ENCODE assay signal across 8 mouse cellular contexts in the genomic region with DNA sequence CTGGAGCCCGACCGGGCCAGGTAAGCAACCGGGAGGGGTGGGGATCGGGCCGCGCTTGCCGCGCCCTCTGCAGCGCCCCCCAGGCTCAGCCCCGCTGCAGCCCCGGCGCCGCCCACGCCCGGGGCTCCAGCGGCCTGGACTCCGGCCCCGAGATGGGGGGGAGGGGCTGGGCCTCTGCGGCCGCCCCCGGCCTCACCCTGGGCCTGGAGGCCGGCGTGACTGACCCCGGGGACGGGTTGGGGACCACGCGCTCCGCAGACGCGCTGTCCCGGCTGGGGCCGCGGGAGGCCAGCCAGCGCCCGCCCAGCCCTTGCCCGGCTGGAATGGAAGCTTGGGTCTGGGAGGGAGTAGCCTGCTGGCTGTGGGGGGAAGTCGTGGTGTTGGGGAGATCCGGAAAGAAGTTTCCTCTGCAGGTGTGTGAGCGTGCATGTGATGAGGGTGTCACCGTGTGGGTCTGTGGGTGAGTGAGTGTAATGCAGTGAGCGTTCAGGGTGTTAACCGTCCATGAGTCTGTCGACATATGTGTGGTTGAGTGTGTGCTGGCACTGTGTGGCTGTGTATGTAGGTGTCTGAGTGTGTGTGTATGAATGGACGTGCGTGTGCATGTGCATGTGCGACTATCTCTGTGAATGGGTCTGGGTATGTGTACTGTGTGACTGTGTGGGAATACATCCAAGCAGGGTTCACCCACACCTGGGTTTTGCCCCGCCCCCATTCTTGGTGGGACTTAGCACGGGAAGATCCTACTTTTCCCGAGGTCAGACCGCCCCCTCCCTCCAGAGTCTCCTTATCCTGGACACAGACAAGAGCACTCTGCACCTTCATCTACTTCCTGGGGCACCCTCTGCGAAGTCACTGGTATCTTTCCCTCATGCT. TPM values are rescaled to one million over a fixed set of nuclear protein-coding genes. Genes with fewer than 3 reads are reported as not detected.
DNase-seq lines count a peak whose midpoint lies in the region; ATAC-seq and TF ChIP-seq lines count a peak whose summit lies in the region.

No protein-coding gene starts in this region.

- no peak for TF ChIP-seq CTCF in stomach, postnatal 0 days (IDR thresholded peaks at IDR 0.05; ENCODE audit: low read depth)

- H3K4me2 ChIP-seq in embryonic facial prominence, embryonic 13.5 days = peak overlapping the region; percentile 100
- peak overlapping the region; percentile 95 for H3K4me2 ChIP-seq in hindbrain, embryonic 14.5 days (replicated peaks)
- peak overlapping the region; percentile 67 for H3K4me2 ChIP-seq in liver, embryonic 15.5 days
- H3K4me2 ChIP-seq in stomach, postnatal 0 days (replicated peaks; ENCODE audit: low read depth) = peak overlapping the region; percentile 99

- peak; percentile 21 for DNase-seq in adrenal gland, postnatal 10 days
- DNase-seq in adrenal gland, adult 8-10 months = no peak
- DNase-seq in right cerebral cortex, postnatal 25 days = peak; percentile 51
- DNase-seq in right cerebral cortex, adult 18-20 months = no peak
- no peak for DNase-seq in hindbrain, embryonic 14.5 days (ENCODE audit: low spot score)
- DNase-seq in stomach, postnatal 0 days (ENCODE audit: low spot score) = no peak

- H3K9me3 ChIP-seq in embryonic facial prominence, embryonic 13.5 days = no peaks in the 10 kb centered on the region
- no peaks in the 10 kb centered on the region for H3K9me3 ChIP-seq in hindbrain, embryonic 14.5 days (ENCODE audit: control insufficient read depth, low read length)
- no peaks in the 10 kb centered on the region for H3K9me3 ChIP-seq in liver, embryonic 15.5 days (replicated peaks)
- no peaks in the 10 kb centered on the region for H3K9me3 ChIP-seq in stomach, postnatal 0 days (ENCODE audit: control insufficient read depth, low read length)

- WGBS in embryonic facial prominence, embryonic 13.5 days = 2% methylated on average over 48 of the region's 51 CpGs
- WGBS in hindbrain, embryonic 14.5 days = 2% methylated on average over 44 of the region's 51 CpGs
- 3% methylated on average over 48 of the region's 51 CpGs for WGBS in liver, embryonic 15.5 days (ENCODE audit: insufficient replicate concordance)
- 3% methylated on average over 44 of the region's 51 CpGs for WGBS in stomach, postnatal 0 days

- ATAC-seq in embryonic facial prominence, embryonic 13.5 days (ENCODE audit: insufficient number of reproducible peaks, insufficient read depth, low FRiP score, low TSS enrichment, low read depth) = no peak
- ATAC-seq in hindbrain, embryonic 14.5 days (ENCODE audit: low FRiP score) = peak; percentile 47
- peak; percentile 68 for ATAC-seq in liver, embryonic 15.5 days (ENCODE audit: insufficient read depth)
- peak; percentile 34 for ATAC-seq in stomach, postnatal 0 days (ENCODE audit: low FRiP score, low TSS enrichment)

- H3K27ac ChIP-seq in embryonic facial prominence, embryonic 13.5 days = no peak overlapping the region
- peak overlapping the region; percentile 82 for H3K27ac ChIP-seq in hindbrain, embryonic 14.5 days
- no peak overlapping the region for H3K27ac ChIP-seq in liver, embryonic 15.5 days (replicated peaks)
- no peak overlapping the region for H3K27ac ChIP-seq in stomach, postnatal 0 days (replicated peaks)

- no peaks in the 10 kb centered on the region for H3K36me3 ChIP-seq in embryonic facial prominence, embryonic 13.5 days
- no peaks in the 10 kb centered on the region for H3K36me3 ChIP-seq in hindbrain, embryonic 14.5 days (replicated peaks; ENCODE audit: control insufficient read depth, insufficient read depth)
- no peaks in the 10 kb centered on the region for H3K36me3 ChIP-seq in liver, embryonic 15.5 days (replicated peaks)
- H3K36me3 ChIP-seq in stomach, postnatal 0 days (ENCODE audit: control insufficient read depth, insufficient read depth, low read length) = no peaks in the 10 kb centered on the region

- H3K9ac ChIP-seq in embryonic facial prominence, embryonic 13.5 days = peak overlapping the region; percentile 67
- H3K9ac ChIP-seq in hindbrain, embryonic 14.5 days = peak overlapping the region; percentile 92
- H3K9ac ChIP-seq in liver, embryonic 15.5 days = peak overlapping the region; percentile 15; the same call in 1 of the 2 replicates
- peak overlapping the region; percentile 53; the same call in 1 of the 2 replicates for H3K9ac ChIP-seq in stomach, postnatal 0 days (ENCODE audit: low read length)

- H3K4me3 ChIP-seq in embryonic facial prominence, embryonic 13.5 days = peak overlapping the region; percentile 67
- H3K4me3 ChIP-seq in hindbrain, embryonic 14.5 days (replicated peaks; ENCODE audit: low read length) = peak overlapping the region; percentile 94
- H3K4me3 ChIP-seq in liver, embryonic 15.5 days (replicated peaks) = peak overlapping the region; percentile 57
- H3K4me3 ChIP-seq in stomach, postnatal 0 days (ENCODE audit: low read depth, low read length) = peak overlapping the region; percentile 66

- H3K27me3 ChIP-seq in embryonic facial prominence, embryonic 13.5 days = peaks cover 75% of the 10 kb centered on the region
- H3K27me3 ChIP-seq in hindbrain, embryonic 14.5 days (ENCODE audit: control insufficient read depth, insufficient read depth, low read length) = no peaks in the 10 kb centered on the region
- peaks cover 85% of the 10 kb centered on the region for H3K27me3 ChIP-seq in liver, embryonic 15.5 days
- H3K27me3 ChIP-seq in stomach, postnatal 0 days (ENCODE audit: control insufficient read depth, insufficient read depth, low read length) = peaks cover 5% of the 10 kb centered on the region; the same call in 1 of the 2 replicates

- peaks cover 18% of the 10 kb centered on the region for H3K4me1 ChIP-seq in embryonic facial prominence, embryonic 13.5 days
- H3K4me1 ChIP-seq in hindbrain, embryonic 14.5 days (replicated peaks; ENCODE audit: control insufficient read depth, insufficient read depth, low read length) = peaks cover 29% of the 10 kb centered on the region
- 0 out of 2 replicates have a peak, but pooled peaks cover 5% of the 10 kb centered on the region for H3K4me1 ChIP-seq in liver, embryonic 15.5 days (replicated peaks)
- 0 out of 2 replicates have a peak, but pooled peaks cover 3% of the 10 kb centered on the region for H3K4me1 ChIP-seq in stomach, postnatal 0 days (replicated peaks; ENCODE audit: control insufficient read depth, insufficient read depth)

- TF ChIP-seq EP300 in stomach, postnatal 0 days (optimal IDR thresholded peaks at IDR 0.05) = no peak

RNA-seq across cellular contexts. Expression of gene Dlgap3, which starts 0.6 kb away (rescaled TPM):
- 1 to 10 TPM; 6.4 to 7.5 TPM for total RNA-seq in adrenal gland, postnatal 10 days (2021)
- total RNA-seq in adrenal gland, adult 8-10 months (2022) = 1 to 10 TPM; 3.3 to 7.0 (median 5.8) TPM
- polyA plus RNA-seq in embryonic facial prominence, embryonic 13.5 days (2015; fragmentation: Nextera tagmentation; extraction: Ambion mirVana) = 0.91 and 0.94 TPM in 2 replicates
- 30.8 and 35.1 TPM in 2 replicates for polyA plus RNA-seq in hindbrain, embryonic 14.5 days (2014; fragmentation: Nextera tagmentation; extraction: Ambion mirVana)
- polyA plus RNA-seq in liver, embryonic 15.5 days (2015; fragmentation: Nextera tagmentation; extraction: Ambion mirVana) = 0.20 and 0.40 TPM in 2 replicates
- 0.45 and 0.47 TPM in 2 replicates for polyA plus RNA-seq in stomach, postnatal 0 days (2015; fragmentation: Nextera tagmentation; extraction: Ambion mirVana)

RNA-seq across cellular contexts. Expression of gene Tmem35b, which starts 46.1 kb away (rescaled TPM):
- 10 to 100 TPM; 10.8 to 12.8 TPM for total RNA-seq in adrenal gland, postnatal 10 days (2021)
- 10 to 100 TPM; 19.0 to 21.6 (median 20.3) TPM for total RNA-seq in adrenal gland, adult 8-10 months (2022)
- 18.2 and 21.2 TPM in 2 replicates for polyA plus RNA-seq in embryonic facial prominence, embryonic 13.5 days (2015; fragmentation: Nextera tagmentation; extraction: Ambion mirVana)
- polyA plus RNA-seq in hindbrain, embryonic 14.5 days (2014; fragmentation: Nextera tagmentation; extraction: Ambion mirVana) = 14.0 and 18.1 TPM in 2 replicates
- polyA plus RNA-seq in liver, embryonic 15.5 days (2015; fragmentation: Nextera tagmentation; extraction: Ambion mirVana) = 8.0 and 8.3 TPM in 2 replicates
- 14.5 and 16.0 TPM in 2 replicates for polyA plus RNA-seq in stomach, postnatal 0 days (2015; fragmentation: Nextera tagmentation; extraction: Ambion mirVana)

Comparison
In these comparisons a context has a peak if more than half of its experiments do, and no peak if none do; other contexts are left out.
1. DNase-seq: peak in adrenal gland, postnatal 10 days (single experiment) and right cerebral cortex, postnatal 25 days (single experiment); none in adrenal gland, adult 8-10 months (single experiment), right cerebral cortex, adult 18-20 months (single experiment), hindbrain, embryonic 14.5 days (single experiment) and stomach, postnatal 0 days (single experiment).
2. H3K9ac ChIP-seq: peak in every context shown above with its lines; median percentile 92 in hindbrain, embryonic 14.5 days; 67 in embryonic facial prominence, embryonic 13.5 days; 53 in stomach, postnatal 0 days; 15 in liver, embryonic 15.5 days.
3. RNA of gene Dlgap3, which starts 0.6 kb away (polyA plus RNA-seq): 30.8 to 35.1 TPM in hindbrain, embryonic 14.5 days; 0.91 to 0.94 TPM in embryonic facial prominence, embryonic 13.5 days, 0.45 to 0.47 TPM in stomach, postnatal 0 days and 0.20 to 0.40 TPM in liver, embryonic 15.5 days; every median in the first group is over 10 times any median in the second.
4. Peak in every context shown above with its lines, with median percentiles within 50 percentile points of each other: H3K4me2 ChIP-seq and H3K4me3 ChIP-seq.